Mouse (Mus musculus) limb, embryonic 14.5 days (tissue): ENCODE data around the gene Pomgnt1. TPM values are rescaled to one million over a fixed set of nuclear protein-coding genes. Genes with fewer than 3 reads are reported as not detected.

Experiments used
- ATAC-seq: fragments of 200-750 bp; cut with Nextera tagmentation; 2 replicates; pipeline ENCODE4 v1.8.0; 2017; ENCODE audit warnings: low read depth, moderate number of reproducible peaks, moderate TSS enrichment; ENCODE audit not compliant: low FRiP score
- DNase-seq: peaks from one replicate; pipeline ENCODE4 v3.0.0-alpha.2; 2015; ENCODE audit warnings: low spot score
- H3K27ac ChIP-seq: fragments of 300-500 bp; sonication (generic); replicated peaks from 2 replicates; pipeline ENCODE4 v1.5.1; 2014; ENCODE audit warnings: low read depth, mild to moderate bottlenecking, low read length, moderate library complexity, mixed read lengths
- H3K27me3 ChIP-seq: fragments of 300-500 bp; sonication (generic); 2 replicates; pipeline ENCODE4 v1.6.1; 2014; ENCODE audit warnings: low read length, mixed read lengths; ENCODE audit not compliant: control insufficient read depth, insufficient read depth
- H3K36me3 ChIP-seq: fragments of 300-500 bp; sonication (generic); 2 replicates; pipeline ENCODE4 v1.6.1; 2014; ENCODE audit warnings: mild to moderate bottlenecking, low read length, moderate library complexity, mixed read lengths; ENCODE audit not compliant: control insufficient read depth, insufficient read depth
- H3K4me1 ChIP-seq: fragments of 300-500 bp; sonication (generic); 2 replicates; pipeline ENCODE4 v1.6.1; 2014; ENCODE audit warnings: antibody characterized with exemption, low read length, mixed read lengths; ENCODE audit not compliant: control insufficient read depth, insufficient read depth
- H3K4me2 ChIP-seq: fragments of 300-500 bp; sonication (generic); replicated peaks from 2 replicates; pipeline ENCODE4 v1.6.1; 2014; ENCODE audit warnings: low read depth, mild to moderate bottlenecking, low read length, moderate library complexity; ENCODE audit not compliant: severe bottlenecking
- H3K4me3 ChIP-seq: fragments of 300-500 bp; sonication (generic); replicated peaks from 2 replicates; pipeline ENCODE4 v1.5.1; 2014; ENCODE audit warnings: low read length
- H3K9ac ChIP-seq: fragments of 300-500 bp; sonication (generic); 2 replicates; pipeline ENCODE4 v1.6.1; 2014; ENCODE audit warnings: mild to moderate bottlenecking, low read depth, low read length, moderate library complexity; ENCODE audit not compliant: severe bottlenecking
- H3K9me3 ChIP-seq: fragments of 300-500 bp; sonication (generic); 2 replicates; pipeline ENCODE4 v1.6.1; 2016; ENCODE audit warnings: low read length; ENCODE audit not compliant: control insufficient read depth
- POLR2A ChIP-seq: fragments of 200-500 bp; IDR thresholded peaks from 2 replicates; pipeline ENCODE4 v1.8.0; 2012; ENCODE audit warnings: inconsistent platforms, mild to moderate bottlenecking, moderate library complexity, borderline replicate concordance; ENCODE audit not compliant: insufficient read depth, insufficient read length; ENCODE audit errors: extremely low read depth
- WGBS: fragments of 180-500 bp; shearing (Covaris S2); extraction: QIAGEN DNeasy Blood & Tissue Kit; methylation state at CpG from one replicate; pipeline ENCODE4 v1.1.7; 2014; 5-methylcytosine and 5-hydroxymethylcytosine counted together
- polyA plus RNA-seq, 2 experiments: library from polyadenylated mRNA; depleted of rRNA in 1 of 2; stranded (reverse) in 1 of 2; unstranded in 1 of 2; fragments of >200 nt; fragmentation: Nextera tagmentation in 1 of 2; extraction: Ambion mirVana in 1 of 2; gene quantifications; 2 replicates each; pipeline versions ENCODE4 v1.2.1 to v1.2.3; 2012 to 2014

The Pomgnt1 gene
- polyA plus RNA-seq, 2 experiments: 62.7 to 79.6 TPM

GRCm38 (mm10) chr4:116204422-116204821 lies 80.8 kb downstream of the Pomgnt1 start:
- no peak for ATAC-seq
- Histone ChIP-seq H3K4me3 (no peak overlapping the region), H3K27ac (no peak overlapping the region), H3K4me2 (no peak overlapping the region), H3K4me1 (no peaks in the 10 kb centered on the region), H3K36me3 (no peaks in the 10 kb centered on the region), H3K27me3 (no peaks in the 10 kb centered on the region), H3K9ac (no peak overlapping the region), H3K9me3 (no peaks in the 10 kb centered on the region)
- DNase-seq: no peak
- 63% methylated on average over 3 of the region's 3 CpGs for WGBS
- TF ChIP-seq POLR2A: no peak

- WGBS: 69% methylated on average over 4 of the region's 4 CpGs
- Histone ChIP-seq H3K9me3 (no peaks in the 10 kb centered on the region), H3K36me3 (no peaks in the 10 kb centered on the region), H3K27me3 (no peaks in the 10 kb centered on the region), H3K4me1 (no peaks in the 10 kb centered on the region), H3K4me2 (no peak overlapping the region), H3K4me3 (no peak overlapping the region), H3K9ac (no peak overlapping the region), H3K27ac (no peak overlapping the region)
- ATAC-seq (no peak), DNase-seq (no peak)
- TF ChIP-seq POLR2A: no peak
These were observed 82.9 kb downstream of the Pomgnt1 start for GRCm38 (mm10) chr4:116206531-116206930.

- H3K9me3 ChIP-seq: no peaks in the 10 kb centered on the region
- H3K27ac ChIP-seq: no peak overlapping the region
- no peak for DNase-seq
- no peak overlapping the region for H3K4me2 ChIP-seq
- TF ChIP-seq POLR2A: no peak
- no peak for ATAC-seq
- H3K9ac ChIP-seq: no peak overlapping the region
- H3K4me1 ChIP-seq: no peaks in the 10 kb centered on the region
- no peak overlapping the region for H3K4me3 ChIP-seq
- no peaks in the 10 kb centered on the region for H3K36me3 ChIP-seq
- 79% methylated on average over 1 of the region's 1 CpGs for WGBS
- no peaks in the 10 kb centered on the region for H3K27me3 ChIP-seq
These were observed 85.3 kb downstream of the Pomgnt1 start for GRCm38 (mm10) chr4:116208891-116209290.

Other genes starting within 250 kb of the Pomgnt1 start
- not detected in 2 replicates for gene Kncn, start 239.4 kb upstream of the Pomgnt1 start, polyA plus RNA-seq (2012; rRNA removed)
- not detected in 2 replicates for gene Kncn, start 239.4 kb upstream of the Pomgnt1 start, polyA plus RNA-seq (2014; fragmentation: Nextera tagmentation; extraction: Ambion mirVana)
- not detected in 2 replicates for gene 6430628N08Rik, start 233.2 kb upstream of the Pomgnt1 start, polyA plus RNA-seq (2012; rRNA removed)
- not detected in 2 replicates for gene 6430628N08Rik, start 233.2 kb upstream of the Pomgnt1 start, polyA plus RNA-seq (2014; fragmentation: Nextera tagmentation; extraction: Ambion mirVana)
- 0.05 and 0.09 TPM in 2 replicates for gene Dmbx1, start 183.9 kb upstream of the Pomgnt1 start, polyA plus RNA-seq (2012; rRNA removed)
- gene Dmbx1, start 183.9 kb upstream of the Pomgnt1 start, polyA plus RNA-seq (2014; fragmentation: Nextera tagmentation; extraction: Ambion mirVana): not detected in 2 replicates
- gene Faah, start 105.9 kb upstream of the Pomgnt1 start, polyA plus RNA-seq (2012; rRNA removed): 1.7 and 1.9 TPM in 2 replicates
- 1.9 and 2.1 TPM in 2 replicates for gene Faah, start 105.9 kb upstream of the Pomgnt1 start, polyA plus RNA-seq (2014; fragmentation: Nextera tagmentation; extraction: Ambion mirVana)
- gene Nsun4, start 70.0 kb upstream of the Pomgnt1 start, polyA plus RNA-seq (2012; rRNA removed): 12.7 and 13.4 TPM in 2 replicates
- 18.8 and 21.0 TPM in 2 replicates for gene Nsun4, start 70.0 kb upstream of the Pomgnt1 start, polyA plus RNA-seq (2014; fragmentation: Nextera tagmentation; extraction: Ambion mirVana)
- 318 and 510 TPM in 2 replicates for gene Uqcrh, start 48.8 kb upstream of the Pomgnt1 start, polyA plus RNA-seq (2012; rRNA removed)
- gene Uqcrh, start 48.8 kb upstream of the Pomgnt1 start, polyA plus RNA-seq (2014; fragmentation: Nextera tagmentation; extraction: Ambion mirVana): 494 and 543 TPM in 2 replicates
- 60.2 and 92.2 TPM in 2 replicates for gene Lrrc41, start 48.6 kb upstream of the Pomgnt1 start, polyA plus RNA-seq (2012; rRNA removed)
- gene Lrrc41, start 48.6 kb upstream of the Pomgnt1 start, polyA plus RNA-seq (2014; fragmentation: Nextera tagmentation; extraction: Ambion mirVana): 80.8 and 89.3 TPM in 2 replicates
- gene Rad54l, start 150 bp upstream of the Pomgnt1 start, polyA plus RNA-seq (2012; rRNA removed): 18.2 TPM in 2 replicates
- gene Rad54l, start 150 bp upstream of the Pomgnt1 start, polyA plus RNA-seq (2014; fragmentation: Nextera tagmentation; extraction: Ambion mirVana): 22.3 and 25.9 TPM in 2 replicates
- 1.7 and 2.1 TPM in 2 replicates for gene Lurap1, start 27.5 kb downstream of the Pomgnt1 start, polyA plus RNA-seq (2012; rRNA removed)
- gene Lurap1, start 27.5 kb downstream of the Pomgnt1 start, polyA plus RNA-seq (2014; fragmentation: Nextera tagmentation; extraction: Ambion mirVana): 2.5 and 3.1 TPM in 2 replicates
- gene Tspan1, start 43.8 kb downstream of the Pomgnt1 start, polyA plus RNA-seq (2012; rRNA removed): not detected in 2 replicates
- gene Tspan1, start 43.8 kb downstream of the Pomgnt1 start, polyA plus RNA-seq (2014; fragmentation: Nextera tagmentation; extraction: Ambion mirVana): not detected in 2 replicates
- not detected in 2 replicates for gene 1700042G07Rik, start 49.5 kb downstream of the Pomgnt1 start, polyA plus RNA-seq (2012; rRNA removed)
- not detected in 2 replicates for gene 1700042G07Rik, start 49.5 kb downstream of the Pomgnt1 start, polyA plus RNA-seq (2014; fragmentation: Nextera tagmentation; extraction: Ambion mirVana)
- not detected in 2 replicates for gene Gm49337, start 49.5 kb downstream of the Pomgnt1 start, polyA plus RNA-seq (2012; rRNA removed)
- not detected in 2 replicates for gene Gm49337, start 49.5 kb downstream of the Pomgnt1 start, polyA plus RNA-seq (2014; fragmentation: Nextera tagmentation; extraction: Ambion mirVana)
- 24.8 and 27.1 TPM in 2 replicates for gene Pik3r3, start 97.8 kb downstream of the Pomgnt1 start, polyA plus RNA-seq (2012; rRNA removed)
- gene Pik3r3, start 97.8 kb downstream of the Pomgnt1 start, polyA plus RNA-seq (2014; fragmentation: Nextera tagmentation; extraction: Ambion mirVana): 14.7 and 21.7 TPM in 2 replicates